Mouse (Mus musculus) embryonic facial prominence, embryonic 11.5 days (tissue): ENCODE data around the gene Otud4. TPM values are rescaled to one million over a fixed set of nuclear protein-coding genes. Genes with fewer than 3 reads are reported as not detected.

Experiments used
- ATAC-seq: fragments of 200-750 bp; cut with Nextera tagmentation; replicated peaks from 2 replicates; pipeline ENCODE4 v1.8.0; 2017; ENCODE audit warnings: low read depth; ENCODE audit not compliant: insufficient number of reproducible peaks, low FRiP score, low TSS enrichment
- DNase-seq: peaks from one replicate; pipeline ENCODE4 v3.0.0-alpha.2; 2015; ENCODE audit warnings: low spot score
- H3K27ac ChIP-seq: fragments of 300-500 bp; sonication (generic); replicated peaks from 2 replicates; pipeline ENCODE4 v1.5.1; 2014; ENCODE audit warnings: mild to moderate bottlenecking, low read depth, low read length, control low read depth
- H3K27me3 ChIP-seq: fragments of 300-500 bp; sonication (generic); 2 replicates; pipeline ENCODE4 v1.6.1; 2014; ENCODE audit warnings: mild to moderate bottlenecking, low read length, moderate library complexity, mixed read lengths; ENCODE audit not compliant: control insufficient read depth, insufficient read depth
- H3K36me3 ChIP-seq: fragments of 300-500 bp; sonication (generic); replicated peaks from 2 replicates; pipeline ENCODE4 v1.6.1; 2014; ENCODE audit warnings: low read depth, mild to moderate bottlenecking, low read length, moderate library complexity, mixed read lengths; ENCODE audit not compliant: control insufficient read depth, insufficient read depth
- H3K4me1 ChIP-seq: fragments of 300-500 bp; sonication (generic); 2 replicates; pipeline ENCODE4 v1.6.1; 2014; ENCODE audit warnings: low read length, mixed read lengths; ENCODE audit not compliant: control insufficient read depth, insufficient read depth
- H3K4me2 ChIP-seq: fragments of 300-500 bp; sonication (generic); 2 replicates; pipeline ENCODE4 v1.6.1; 2014; ENCODE audit warnings: low read depth, mild to moderate bottlenecking, control low read depth, low read length, moderate library complexity
- H3K4me3 ChIP-seq: fragments of 300-500 bp; sonication (generic); 2 replicates; pipeline ENCODE4 v1.5.1; 2014; ENCODE audit warnings: low read depth, low read length, control low read depth
- H3K9ac ChIP-seq: fragments of 300-500 bp; sonication (generic); replicated peaks from 2 replicates; pipeline ENCODE4 v1.6.1; 2014; ENCODE audit warnings: mild to moderate bottlenecking, control low read depth, low read length
- H3K9me3 ChIP-seq: fragments of 300-500 bp; sonication (generic); replicated peaks from 2 replicates; pipeline ENCODE4 v1.6.1; 2016; ENCODE audit warnings: mild to moderate bottlenecking, low read length, inconsistent platforms, mixed read lengths; ENCODE audit not compliant: control insufficient read depth
- WGBS: fragments of 180-500 bp; shearing (Covaris S2); extraction: QIAGEN DNeasy Blood & Tissue Kit; methylation state at CpG from one replicate; pipeline ENCODE4 v1.1.7; 2014; 5-methylcytosine and 5-hydroxymethylcytosine counted together
- polyA plus RNA-seq: library from polyadenylated mRNA; unstranded; fragments of >200 nt; fragmentation: Nextera tagmentation; extraction: Ambion mirVana; gene quantifications from 2 replicates; pipeline ENCODE4 v1.2.1, GENCODE M21; 2014

Otud4 gene
- polyA plus RNA-seq, 1 experiment from 2014 or later: 22.9 TPM

DNA sequence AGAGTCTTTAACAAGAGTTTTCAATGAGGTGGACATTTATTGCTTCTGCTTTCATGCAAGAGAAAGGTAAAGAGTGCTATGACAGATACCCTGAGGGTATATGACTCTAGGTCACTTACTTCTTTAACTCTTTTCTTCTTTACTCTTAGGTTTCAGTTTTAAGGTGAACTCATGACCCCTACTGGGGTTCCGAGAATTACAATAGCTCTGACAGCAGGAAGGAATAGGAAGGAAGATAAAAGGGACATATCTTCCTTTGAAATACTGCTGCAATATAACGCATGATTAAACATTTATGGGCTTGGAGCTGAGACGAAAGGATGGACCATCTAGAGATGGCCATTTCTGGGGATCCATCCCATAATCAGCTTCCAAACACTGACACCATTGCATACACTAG is 85.2 kb downstream of the Otud4 start:
- H3K4me1 ChIP-seq: no peaks in the 10 kb centered on the region
- ATAC-seq (no peak), DNase-seq (no peak)
- no peaks in the 10 kb centered on the region for H3K9me3 ChIP-seq
- no peaks in the 10 kb centered on the region for H3K36me3 ChIP-seq
- 62% methylated on average over 3 of the region's 3 CpGs for WGBS
- no peak overlapping the region for H3K9ac ChIP-seq
- H3K27ac ChIP-seq: no peak overlapping the region
- no peaks in the 10 kb centered on the region for H3K27me3 ChIP-seq
- H3K4me3 ChIP-seq: no peak overlapping the region
- H3K4me2 ChIP-seq: no peak overlapping the region

Other genes starting within 250 kb of the Otud4 start
- 62.1 and 63.5 TPM in 2 replicates for gene Smad1, start 240.1 kb upstream of the Otud4 start, polyA plus RNA-seq
- gene Abce1, start 72.1 kb downstream of the Otud4 start, polyA plus RNA-seq: 150 and 160 TPM in 2 replicates
- 45.6 and 48.6 TPM in 2 replicates for gene Anapc10, start 72.2 kb downstream of the Otud4 start, polyA plus RNA-seq